Mouse (Mus musculus): Measurements from ENCODE around the gene Ephb2. TPM values are rescaled to one million over a fixed set of nuclear protein-coding genes. Genes with fewer than 3 reads are reported as not detected.

The Ephb2 gene
- total and polyA plus RNA-seq, 2 experiments from 2014 or later, result 10.8 to 85.6 TPM

DNA sequence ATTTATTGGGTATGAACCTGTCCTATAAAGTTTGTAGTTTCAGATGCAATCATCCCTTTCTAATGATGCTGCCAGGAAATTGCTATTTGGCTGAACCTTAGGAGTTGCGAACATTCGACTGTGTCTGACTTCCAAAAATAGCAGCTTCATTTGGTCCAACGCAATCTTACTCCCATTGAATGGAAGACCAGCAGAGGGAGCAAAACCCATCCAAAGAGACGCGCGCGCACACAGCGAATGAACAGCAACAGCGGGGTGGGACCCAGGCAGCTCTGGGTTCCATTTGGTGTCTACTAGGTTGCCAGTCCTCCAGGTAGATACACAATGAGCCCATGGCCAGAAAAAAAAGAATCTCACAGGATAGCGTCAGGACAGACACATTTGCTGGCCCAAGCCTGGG, 168.0 kb downstream of the Ephb2 start:
- H3K27me3 ChIP-seq (ENCODE audit: insufficient read depth, low read length), result no peaks in the 10 kb centered on the region
- H3K27ac ChIP-seq (ENCODE audit: low read depth, low read length), result no peak overlapping the region
- H3K4me1 ChIP-seq (ENCODE audit: insufficient read depth), result no peaks in the 10 kb centered on the region
- WGBS, result 58% methylated on average over 10 of the region's 10 CpGs
- H3K9me3 ChIP-seq (ENCODE audit: low read length), result no peaks in the 10 kb centered on the region
- TF ChIP-seq CTCF (IDR thresholded peaks at IDR 0.05; ENCODE audit: low read depth), result peak; percentile 62
- ATAC-seq, result peak; percentile 36; the same call in 1 of the 2 replicates
- no peak overlapping the region for H3K4me3 ChIP-seq (ENCODE audit: low read depth, low read length)
- H3K9ac ChIP-seq, result no peak overlapping the region
- H3K36me3 ChIP-seq (ENCODE audit: insufficient read depth), result peaks cover 16% of the 10 kb centered on the region
- DNase-seq, result peak; percentile 54
- no peak overlapping the region for H3K4me2 ChIP-seq (ENCODE audit: low read depth)

DNA sequence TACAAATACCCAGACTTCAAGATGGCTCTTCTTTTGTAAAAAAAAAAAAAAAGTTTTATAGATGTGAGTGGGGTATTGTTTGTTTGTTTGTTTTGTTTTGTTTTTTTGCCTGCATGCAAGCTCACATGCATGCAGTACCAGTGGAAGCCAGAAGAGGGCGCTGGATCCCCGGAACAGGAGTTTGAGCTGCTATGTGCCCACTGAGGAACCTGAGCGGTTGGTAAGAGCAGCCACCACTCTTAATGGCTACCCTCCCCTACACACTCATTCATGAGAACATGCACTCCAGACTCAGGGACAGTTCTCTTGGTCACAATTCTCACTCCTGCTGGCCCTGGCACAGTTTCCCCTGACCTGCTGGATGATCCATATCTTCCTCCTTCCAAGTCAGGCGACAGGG, 169.8 kb downstream of the Ephb2 start:
- TF ChIP-seq CTCF (IDR thresholded peaks at IDR 0.05; ENCODE audit: low read depth), result peak; percentile 60
- H3K36me3 ChIP-seq (ENCODE audit: insufficient read depth), result peaks cover 12% of the 10 kb centered on the region; the same call in 1 of the 2 replicates
- ATAC-seq (no peak), DNase-seq (peak; percentile 24)
- no peak overlapping the region for H3K9ac ChIP-seq
- H3K4me1 ChIP-seq (ENCODE audit: insufficient read depth), result no peaks in the 10 kb centered on the region
- no peak overlapping the region for H3K4me2 ChIP-seq (ENCODE audit: low read depth)
- no peak overlapping the region for H3K4me3 ChIP-seq (ENCODE audit: low read depth, low read length)
- 70% methylated on average over 4 of the region's 4 CpGs for WGBS
- H3K9me3 ChIP-seq (ENCODE audit: low read length), result no peaks in the 10 kb centered on the region
- no peak overlapping the region for H3K27ac ChIP-seq (ENCODE audit: low read depth, low read length)
- no peaks in the 10 kb centered on the region for H3K27me3 ChIP-seq (ENCODE audit: insufficient read depth, low read length)

GRCm38 (mm10) chr4:136665068-136665467, 170.7 kb downstream of the Ephb2 start:
- no peak overlapping the region for H3K4me3 ChIP-seq (ENCODE audit: low read depth, low read length)
- H3K4me2 ChIP-seq (ENCODE audit: low read depth), result no peak overlapping the region
- 25% methylated on average over 9 of the region's 9 CpGs for WGBS
- H3K9ac ChIP-seq, result no peak overlapping the region
- no peaks in the 10 kb centered on the region for H3K4me1 ChIP-seq (ENCODE audit: insufficient read depth)
- ATAC-seq (peak; percentile 75), DNase-seq (peak; percentile 80)
- no peaks in the 10 kb centered on the region for H3K27me3 ChIP-seq (ENCODE audit: insufficient read depth, low read length)
- peak overlapping the region; percentile 80 for H3K27ac ChIP-seq (ENCODE audit: low read depth, low read length)
- no peak for TF ChIP-seq CTCF (IDR thresholded peaks at IDR 0.05; ENCODE audit: low read depth)
- peaks cover 18% of the 10 kb centered on the region for H3K36me3 ChIP-seq (ENCODE audit: insufficient read depth)
- no peaks in the 10 kb centered on the region for H3K9me3 ChIP-seq (ENCODE audit: low read length)

- no peak overlapping the region for H3K27ac ChIP-seq (ENCODE audit: low read depth, low read length)
- WGBS, result 82% methylated on average over 3 of the region's 3 CpGs
- no peaks in the 10 kb centered on the region for H3K27me3 ChIP-seq (ENCODE audit: insufficient read depth, low read length)
- H3K9ac ChIP-seq, result no peak overlapping the region
- H3K4me2 ChIP-seq (ENCODE audit: low read depth), result no peak overlapping the region
- DNase-seq (no peak), ATAC-seq (no peak)
- no peak overlapping the region for H3K4me3 ChIP-seq (ENCODE audit: low read depth, low read length)
- no peaks in the 10 kb centered on the region for H3K4me1 ChIP-seq (ENCODE audit: insufficient read depth)
- H3K36me3 ChIP-seq (ENCODE audit: insufficient read depth), result peaks cover 72% of the 10 kb centered on the region
- H3K9me3 ChIP-seq (ENCODE audit: low read length), result no peaks in the 10 kb centered on the region
- TF ChIP-seq CTCF (IDR thresholded peaks at IDR 0.05; ENCODE audit: low read depth), result no peak
Measured at GRCm38 (mm10) chr4:136657914-136658313, 177.9 kb downstream of the Ephb2 start.

DNA sequence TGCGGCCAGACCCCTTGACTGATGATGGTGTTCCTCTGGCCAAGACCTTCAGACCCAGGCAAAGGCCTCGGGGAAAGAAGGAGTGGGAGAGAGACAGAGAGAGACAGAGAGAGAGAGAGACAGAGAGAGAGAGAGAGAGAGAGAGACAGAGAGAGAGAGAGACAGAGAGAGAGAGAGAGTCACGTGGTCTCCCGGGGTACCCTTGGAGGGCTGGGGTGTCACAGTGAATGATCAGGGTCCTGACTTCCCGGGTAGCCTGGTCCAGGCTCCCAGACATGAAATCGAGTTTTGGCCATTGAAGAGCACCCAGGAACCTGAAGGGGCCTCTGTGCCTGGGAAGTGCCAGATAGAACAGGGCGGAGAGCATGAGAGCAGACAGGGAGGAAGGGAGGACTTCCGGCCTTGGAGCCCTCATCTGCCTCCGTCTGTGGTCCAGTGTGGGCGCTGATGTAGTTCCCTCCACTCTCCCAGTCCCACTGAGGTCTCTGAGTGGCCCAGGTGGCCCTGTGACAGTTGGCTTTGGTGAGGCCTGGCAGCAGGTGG, 182.0 kb downstream of the Ephb2 start:
- no peak for ATAC-seq
- peaks cover 46% of the 10 kb centered on the region for H3K36me3 ChIP-seq (ENCODE audit: insufficient read depth)
- no peak overlapping the region for H3K4me3 ChIP-seq (ENCODE audit: low read depth, low read length)
- TF ChIP-seq CTCF (IDR thresholded peaks at IDR 0.05; ENCODE audit: low read depth), result no peak
- H3K4me1 ChIP-seq (ENCODE audit: insufficient read depth), result peaks cover 6% of the 10 kb centered on the region; the same call in 1 of the 2 replicates
- no peaks in the 10 kb centered on the region for H3K9me3 ChIP-seq (ENCODE audit: low read length)
- DNase-seq, result no peak
- 87% methylated on average over 10 of the region's 10 CpGs for WGBS
- H3K27ac ChIP-seq (ENCODE audit: low read depth, low read length), result no peak overlapping the region
- H3K4me2 ChIP-seq (ENCODE audit: low read depth), result no peak overlapping the region
- H3K9ac ChIP-seq, result no peak overlapping the region
- no peaks in the 10 kb centered on the region for H3K27me3 ChIP-seq (ENCODE audit: insufficient read depth, low read length)

DNA sequence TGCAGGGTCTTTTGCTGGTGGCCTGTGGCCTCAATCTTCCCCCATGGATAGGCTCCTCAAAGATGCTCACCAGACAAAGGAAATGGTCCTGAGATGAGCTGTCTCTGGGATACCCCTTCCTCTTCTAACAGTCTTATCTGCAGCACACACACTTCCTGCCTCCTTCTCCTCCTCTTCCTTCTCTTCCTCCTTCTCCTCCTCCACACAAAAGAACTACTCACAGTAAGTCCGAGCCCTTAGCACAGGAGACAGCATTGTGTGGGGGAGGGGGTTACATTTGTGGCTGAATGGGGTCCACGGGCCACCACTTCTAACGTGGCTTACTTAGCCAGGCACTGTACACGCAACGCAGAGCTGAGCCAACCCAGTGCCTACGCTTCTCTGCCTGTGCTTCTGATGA, 182.8 kb downstream of the Ephb2 start:
- ATAC-seq, result no peak
- Histone ChIP-seq H3K36me3 (ENCODE audit: insufficient read depth) (peaks cover 38% of the 10 kb centered on the region), H3K4me3 (ENCODE audit: low read depth, low read length) (no peak overlapping the region), H3K4me1 (ENCODE audit: insufficient read depth) (peaks cover 6% of the 10 kb centered on the region; the same call in 1 of the 2 replicates), H3K4me2 (ENCODE audit: low read depth) (no peak overlapping the region), H3K9ac (peak overlapping the region; percentile 18; the same call in 1 of the 2 replicates), H3K27ac (ENCODE audit: low read depth, low read length) (peak overlapping the region; percentile 79), H3K27me3 (ENCODE audit: insufficient read depth, low read length) (no peaks in the 10 kb centered on the region), H3K9me3 (ENCODE audit: low read length) (no peaks in the 10 kb centered on the region)
- DNase-seq, result no peak
- no peak for TF ChIP-seq CTCF (IDR thresholded peaks at IDR 0.05; ENCODE audit: low read depth)
- 60% methylated on average over 6 of the region's 6 CpGs for WGBS

GRCm38 (mm10) chr4:136652528-136652910, 183.3 kb downstream of the Ephb2 start:
- ATAC-seq (peak; percentile 23), DNase-seq (no peak)
- Histone ChIP-seq H3K27ac (ENCODE audit: low read depth, low read length) (peak overlapping the region; percentile 79), H3K9me3 (ENCODE audit: low read length) (no peaks in the 10 kb centered on the region), H3K4me3 (ENCODE audit: low read depth, low read length) (no peak overlapping the region), H3K27me3 (ENCODE audit: insufficient read depth, low read length) (no peaks in the 10 kb centered on the region), H3K36me3 (ENCODE audit: insufficient read depth) (peaks cover 34% of the 10 kb centered on the region), H3K4me2 (ENCODE audit: low read depth) (no peak overlapping the region), H3K4me1 (ENCODE audit: insufficient read depth) (peaks cover 6% of the 10 kb centered on the region; the same call in 1 of the 2 replicates), H3K9ac (peak overlapping the region; percentile 18; the same call in 1 of the 2 replicates)
- TF ChIP-seq CTCF (IDR thresholded peaks at IDR 0.05; ENCODE audit: low read depth), result no peak
- 52% methylated on average over 11 of the region's 11 CpGs for WGBS

Data from forebrain, postnatal 0 days (tissue).